Mouse (Mus musculus): ENCODE measurements around the gene Commd8. TPM values are rescaled to one million over a fixed set of nuclear protein-coding genes. Genes with fewer than 3 reads are reported as not detected.
A peak's percentile ranks its signal among the peaks of the same experiment; 100 is the strongest.
"Not testable (repeated sequence)": the region's sequence is repeated elsewhere in the genome, so short reads cannot be mapped to it uniquely, and the experiment has no call there.

Commd8 gene
- total RNA-seq, 2 experiments from 2014 or later, result 91.1 to 91.2 TPM

DNA sequence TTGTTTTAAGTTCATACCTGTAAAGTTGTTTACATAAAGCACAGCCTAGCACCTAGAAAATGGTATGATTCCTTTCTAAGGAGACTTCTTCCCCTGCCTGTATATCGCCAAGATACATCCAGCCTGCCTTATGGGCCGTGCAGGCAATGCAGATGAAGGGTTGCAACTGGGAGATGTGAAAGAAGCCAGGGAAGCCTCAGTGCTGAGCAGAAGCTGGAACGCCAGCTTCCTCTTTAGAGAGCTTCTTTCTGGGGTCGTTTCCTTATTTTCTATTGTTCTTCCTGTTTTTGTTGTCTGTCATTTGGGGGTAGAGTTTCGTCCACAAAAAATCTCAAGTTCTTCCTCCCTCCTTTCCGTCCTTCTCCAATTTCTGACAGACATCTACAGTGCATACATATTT is 2.1 kb upstream of the Commd8 start:
- DNase-seq (ENCODE audit: low spot score in 2 of 2), result no peak

- no peak for DNase-seq (ENCODE audit: low spot score in 2 of 2)
These were observed 264 bp upstream of the Commd8 start for GRCm38 (mm10) chr5:72168285-72168621.

GRCm38 (mm10) chr5:72164386-72164785 is 3.6 kb downstream of the Commd8 start:
- no peak for DNase-seq (ENCODE audit: low spot score in 2 of 2)

DNA sequence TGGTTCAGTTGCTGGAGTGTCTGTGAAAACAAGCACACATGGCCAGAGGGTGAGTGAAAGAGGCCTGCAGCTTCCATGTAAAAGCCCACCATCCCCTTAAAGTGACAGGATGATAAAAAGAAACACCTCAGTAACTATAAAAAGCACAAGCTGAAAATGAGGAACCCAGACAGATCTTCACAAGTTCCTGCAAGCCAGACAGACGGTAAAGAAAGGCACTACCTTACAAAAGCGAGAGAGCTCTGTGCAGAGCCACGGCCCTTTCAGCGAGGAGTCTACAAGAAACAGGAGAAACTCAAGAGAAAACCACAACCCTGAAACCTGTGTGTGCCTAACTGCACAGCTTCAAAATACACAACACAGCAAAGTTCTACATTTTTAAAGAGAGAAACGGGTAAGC is 5.1 kb downstream of the Commd8 start:
- no peak for DNase-seq (ENCODE audit: low spot score in 2 of 2)

- no peak for DNase-seq (ENCODE audit: low spot score in 2 of 2)
These were observed 7.1 kb downstream of the Commd8 start for GRCm38 (mm10) chr5:72160781-72161485.

GRCm38 (mm10) chr5:72159537-72159936 is 8.5 kb downstream of the Commd8 start:
- no peak for DNase-seq (ENCODE audit: low spot score in 2 of 2)

DNA sequence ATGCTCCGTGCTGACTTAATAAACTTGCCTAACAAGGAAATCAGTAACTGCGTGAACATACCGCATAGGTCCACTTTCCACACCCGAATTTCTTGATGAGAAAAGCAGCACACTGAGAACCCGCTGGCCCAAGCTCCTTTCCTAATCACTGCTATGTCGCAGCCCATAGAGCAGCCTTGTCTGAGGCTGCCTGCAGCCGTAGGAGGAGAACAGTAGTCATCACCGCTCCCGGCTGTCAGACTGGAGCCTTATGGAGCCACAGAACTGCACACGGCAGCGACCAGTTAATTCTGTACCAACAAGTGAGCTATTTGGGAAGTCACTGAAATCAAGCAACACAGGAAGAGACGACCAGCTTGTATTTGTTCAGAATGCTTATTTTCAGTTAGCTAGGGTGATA is 9.3 kb downstream of the Commd8 start:
- DNase-seq (ENCODE audit: low spot score in 2 of 2), result peak in 1 of 2 experiments; percentile 32

GRCm38 (mm10) chr5:72156598-72156997 is 11.4 kb downstream of the Commd8 start:
- no peak for DNase-seq (ENCODE audit: low spot score in 2 of 2)

- not testable (repeated sequence) for DNase-seq (ENCODE audit: low spot score in 2 of 2)
These were observed 12.3 kb downstream of the Commd8 start for GRCm38 (mm10) chr5:72155686-72156085.

- no peak for DNase-seq (ENCODE audit: low spot score in 2 of 2)
These were observed 17.1 kb downstream of the Commd8 start for GRCm38 (mm10) chr5:72150870-72151269.

- DNase-seq (ENCODE audit: low spot score in 2 of 2), result peak; percentile 36 to 71
These were observed 19.3 kb downstream of the Commd8 start for GRCm38 (mm10) chr5:72148679-72149078.

DNA sequence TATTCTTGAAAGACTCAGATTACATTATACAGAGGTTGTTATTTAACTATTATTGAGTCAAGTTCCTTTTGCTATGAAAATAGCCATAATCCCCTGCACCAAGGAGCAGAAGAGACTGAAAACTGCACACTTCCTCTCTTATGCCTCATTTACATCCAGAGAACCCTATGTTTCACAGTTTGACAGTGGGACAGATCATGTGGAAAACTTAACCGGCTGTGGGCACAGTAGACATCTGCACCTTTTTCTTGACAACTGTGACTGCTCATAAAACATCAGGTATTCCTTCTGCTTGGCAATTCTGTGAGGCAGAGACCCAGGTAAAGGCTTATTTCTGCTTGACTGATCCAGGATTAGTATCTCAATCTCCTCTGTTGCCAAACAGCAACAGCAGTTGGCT is 28.4 kb downstream of the Commd8 start:
- DNase-seq (ENCODE audit: low spot score in 2 of 2), result no peak

- no peak for DNase-seq (ENCODE audit: low spot score in 2 of 2)
These were observed 29.7 kb downstream of the Commd8 start for GRCm38 (mm10) chr5:72138256-72138655.

DNA sequence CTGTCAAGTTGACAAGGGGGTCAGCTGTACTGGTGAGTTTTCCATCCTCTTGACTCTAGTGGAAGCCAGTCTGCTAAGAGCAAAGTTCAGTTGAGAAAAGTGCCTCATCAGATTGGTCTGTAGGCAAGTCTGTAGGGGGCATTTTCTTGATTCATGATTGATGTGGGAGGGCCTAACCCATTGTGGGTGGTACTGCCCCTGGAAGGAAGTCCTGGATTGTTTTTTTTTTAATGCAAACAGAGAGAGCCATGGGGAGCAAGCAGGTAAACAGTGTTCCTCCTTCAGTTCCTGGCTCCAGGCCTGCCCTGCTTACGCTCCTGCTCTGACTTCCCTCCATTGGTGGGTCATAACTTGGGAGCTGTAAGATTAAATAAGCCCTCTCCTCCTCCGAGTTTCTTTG is 34.1 kb downstream of the Commd8 start:
- no peak for DNase-seq (ENCODE audit: low spot score in 2 of 2)

DNA sequence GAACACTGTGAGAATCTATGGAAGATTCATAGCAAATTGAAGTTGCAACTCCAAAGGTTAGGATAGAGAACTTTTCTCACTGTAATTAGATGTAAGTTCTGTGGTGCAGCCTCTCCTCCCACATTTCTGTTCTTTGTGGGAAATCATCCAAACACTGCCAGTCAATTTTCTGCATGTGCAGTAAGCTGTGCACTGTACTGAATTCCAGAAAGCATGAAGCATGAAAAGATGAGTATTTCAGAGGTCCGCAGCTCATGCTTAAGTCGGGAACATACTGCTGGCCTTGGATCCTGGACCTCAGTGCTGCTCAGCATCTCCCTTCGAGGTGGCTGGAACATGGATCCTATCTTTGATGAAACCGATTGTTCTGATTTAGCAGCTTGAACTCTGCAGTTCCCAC is 41.3 kb downstream of the Commd8 start:
- DNase-seq (ENCODE audit: low spot score in 2 of 2), result peak in 1 of 2 experiments; percentile 46

GRCm38 (mm10) chr5:72122414-72123037 is 45.5 kb downstream of the Commd8 start:
- DNase-seq (ENCODE audit: low spot score in 2 of 2), result no peak

Data from layer of hippocampus, postnatal 14 days (tissue).